Mouse (Mus musculus): Measurements from ENCODE around the gene Insm1. TPM values are rescaled to one million over a fixed set of nuclear protein-coding genes. Genes with fewer than 3 reads are reported as not detected.
A peak's percentile ranks its signal among the peaks of the same experiment; 100 is the strongest.

The Insm1 gene
- 1 to 10 TPM; 5.6 to 6.6 (median 5.8) TPM for total RNA-seq (2022)

DNA sequence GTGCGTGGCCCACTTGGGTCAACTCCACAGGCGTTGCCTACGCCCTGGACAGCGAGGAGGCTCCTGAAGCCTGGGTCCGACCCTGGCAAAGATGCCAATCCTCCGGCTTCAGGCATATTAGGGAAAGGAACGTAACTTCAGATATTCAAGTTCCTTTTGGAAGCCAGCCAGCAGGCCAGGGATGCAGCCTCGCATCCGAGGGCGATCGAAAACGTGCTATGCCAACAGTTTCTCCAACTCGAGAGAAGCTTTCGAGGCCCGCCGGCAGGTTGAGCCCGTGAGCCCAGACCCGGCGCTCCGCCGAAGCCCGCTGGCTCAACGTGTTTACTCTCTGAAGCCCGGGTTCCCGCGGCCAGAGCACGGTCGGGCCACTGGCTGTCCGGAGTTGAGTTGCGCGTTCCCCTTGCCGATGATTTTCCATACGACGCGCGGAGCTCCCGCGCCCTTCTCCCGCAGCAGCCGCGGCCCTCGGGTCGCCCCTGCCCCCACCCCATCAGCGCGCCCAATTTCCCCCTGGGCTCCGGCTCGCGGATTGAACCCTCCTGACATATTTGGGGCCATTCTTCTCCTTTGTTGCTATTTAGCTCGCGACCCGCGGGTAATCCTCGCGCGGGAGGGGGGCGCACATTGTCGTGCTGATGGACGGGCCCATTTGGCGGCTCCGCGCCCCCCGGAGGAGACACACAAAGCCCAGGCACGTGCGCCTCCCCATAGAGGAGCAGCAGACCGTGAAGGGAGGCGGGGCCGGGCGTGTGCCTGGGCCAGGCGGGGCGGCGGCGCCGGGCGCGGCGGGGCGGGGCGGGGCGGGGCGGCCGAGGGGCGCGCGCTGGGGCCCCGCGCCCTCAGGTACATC is at the start of gene Insm1:
Gene Insm1 (plus strand): TSS at position 846 of the 853 bp plus-strand sequence.
- DNase-seq (ENCODE audit: low spot score in 2 of 2), result peak in 1 of 2 experiments; percentile 36

- no peak for DNase-seq (ENCODE audit: low spot score in 2 of 2)
Measured at GRCm38 (mm10) chr2:146172106-146172505, 49.6 kb upstream of the Insm1 start.

GRCm38 (mm10) chr2:146174173-146174572 is 47.5 kb upstream of the Insm1 start:
- DNase-seq (ENCODE audit: low spot score in 2 of 2), result peak; percentile 14 to 34

- DNase-seq (ENCODE audit: low spot score in 2 of 2), result no peak
Measured at GRCm38 (mm10) chr2:146178718-146179117, 43.0 kb upstream of the Insm1 start.

GRCm38 (mm10) chr2:146183830-146184793 is 37.6 kb upstream of the Insm1 start:
- DNase-seq (ENCODE audit: low spot score in 2 of 2), result no peak

- DNase-seq (ENCODE audit: low spot score in 2 of 2), result no peak
Measured at GRCm38 (mm10) chr2:146196126-146196525, 25.6 kb upstream of the Insm1 start.

DNA sequence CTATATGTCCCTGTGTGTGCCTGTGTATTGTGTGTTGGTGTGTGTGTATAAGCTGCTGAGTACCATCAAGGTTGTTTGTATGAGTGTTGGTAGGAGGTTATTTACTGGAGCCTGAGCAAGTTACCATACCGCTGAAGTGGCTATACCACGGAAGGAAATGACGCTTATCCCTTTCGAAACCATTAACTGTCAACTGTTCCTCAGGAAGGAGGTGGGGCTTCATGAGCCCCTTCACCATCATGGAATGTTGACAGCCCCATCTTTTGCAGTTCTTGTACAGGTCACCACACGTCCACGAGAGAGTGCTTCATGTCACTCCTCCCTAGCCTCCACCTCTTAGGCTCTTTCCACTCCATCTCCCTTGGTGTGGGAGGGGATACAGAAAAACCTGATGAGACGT is 23.8 kb upstream of the Insm1 start:
- no peak for DNase-seq (ENCODE audit: low spot score in 2 of 2)

- DNase-seq (ENCODE audit: low spot score in 2 of 2), result no peak
Measured at GRCm38 (mm10) chr2:146210968-146211367, 10.8 kb upstream of the Insm1 start.

- peak in 1 of 2 experiments; percentile 31 for DNase-seq (ENCODE audit: low spot score in 2 of 2)
Measured at GRCm38 (mm10) chr2:146214715-146215114, 7.0 kb upstream of the Insm1 start.

DNA sequence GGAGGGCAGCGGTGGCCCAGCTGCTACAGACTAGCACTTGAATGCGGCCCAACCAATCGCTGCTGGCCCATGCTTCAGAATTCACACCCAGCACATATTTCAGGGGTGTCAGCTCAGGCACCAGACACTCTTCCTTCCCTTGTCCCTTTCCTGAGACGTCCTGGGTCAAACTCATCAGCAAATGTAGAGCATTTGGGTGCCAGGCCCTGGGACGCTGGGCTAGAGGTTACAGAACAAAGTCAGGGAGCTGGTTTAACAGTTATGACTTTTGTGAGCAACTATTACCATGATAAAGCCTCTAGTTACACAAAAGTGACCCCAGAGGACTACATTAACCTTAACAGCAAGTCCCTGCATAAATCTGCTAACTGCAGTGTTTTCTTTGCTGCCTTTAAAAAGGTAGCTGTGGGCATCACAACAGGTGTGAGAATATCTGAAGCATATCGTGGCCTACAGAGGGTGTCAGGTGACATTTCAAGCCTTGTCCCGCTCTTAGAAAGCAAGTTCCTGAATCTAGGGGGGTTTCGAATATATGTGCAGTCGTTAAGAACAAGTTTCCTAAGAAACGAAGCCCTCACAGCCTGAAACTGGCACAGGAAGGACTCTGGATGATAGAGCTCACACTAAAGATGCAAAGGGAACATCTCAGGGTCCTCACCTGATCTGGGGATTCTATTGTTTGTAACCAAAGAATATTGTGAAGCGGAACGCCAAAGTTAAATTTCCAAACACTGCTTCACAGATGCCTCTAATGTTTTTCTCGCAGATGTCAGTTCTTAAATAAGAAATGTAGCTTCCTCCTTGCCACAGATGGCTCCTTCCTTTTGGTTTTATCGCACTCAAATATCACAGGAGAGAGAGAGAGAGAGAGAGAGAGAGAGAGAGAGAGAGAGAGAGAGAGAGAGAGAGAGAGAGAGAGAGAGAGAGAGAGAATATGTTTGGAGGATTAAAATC is 5.3 kb upstream of the Insm1 start:
- DNase-seq (ENCODE audit: low spot score in 2 of 2), result no peak

- no peak for DNase-seq (ENCODE audit: low spot score in 2 of 2)
Measured at GRCm38 (mm10) chr2:146217227-146217980, 4.3 kb upstream of the Insm1 start.

- DNase-seq (ENCODE audit: low spot score in 2 of 2), result no peak
Measured at GRCm38 (mm10) chr2:146218161-146218691, 3.5 kb upstream of the Insm1 start.

DNA sequence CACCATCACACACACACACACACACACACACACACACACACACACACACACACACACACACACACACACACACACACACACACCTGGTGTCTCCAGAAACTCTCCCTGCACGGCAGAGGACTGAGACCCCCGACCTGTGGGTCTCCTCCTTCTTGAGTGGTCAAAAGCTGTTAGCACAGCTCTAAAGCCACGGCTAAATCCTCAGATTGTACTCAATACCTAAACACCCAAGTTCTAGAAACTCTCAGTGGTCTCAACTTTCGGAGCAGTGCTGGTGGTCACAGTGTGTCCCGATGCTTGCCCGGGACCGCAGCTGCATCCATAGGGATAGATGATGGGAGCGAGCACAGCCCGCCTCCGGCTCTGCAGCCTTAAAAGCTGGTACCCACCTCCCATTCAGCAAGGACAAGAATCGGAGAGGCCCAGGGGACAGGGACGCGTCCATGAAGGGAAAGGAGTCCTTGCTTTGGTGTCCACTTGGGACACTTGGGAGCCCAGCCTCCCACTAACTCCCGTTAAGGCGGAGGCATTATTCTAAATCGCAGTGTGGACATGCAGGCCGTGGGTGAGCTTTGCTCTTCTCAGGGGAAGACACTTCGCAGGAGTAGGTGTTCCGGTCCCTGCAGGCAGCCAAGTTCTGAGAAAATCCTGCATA is 2.7 kb upstream of the Insm1 start:
- DNase-seq (ENCODE audit: low spot score in 2 of 2), result no peak

- DNase-seq (ENCODE audit: low spot score in 2 of 2), result no peak
Measured at GRCm38 (mm10) chr2:146219791-146220190, 1.9 kb upstream of the Insm1 start.

DNA sequence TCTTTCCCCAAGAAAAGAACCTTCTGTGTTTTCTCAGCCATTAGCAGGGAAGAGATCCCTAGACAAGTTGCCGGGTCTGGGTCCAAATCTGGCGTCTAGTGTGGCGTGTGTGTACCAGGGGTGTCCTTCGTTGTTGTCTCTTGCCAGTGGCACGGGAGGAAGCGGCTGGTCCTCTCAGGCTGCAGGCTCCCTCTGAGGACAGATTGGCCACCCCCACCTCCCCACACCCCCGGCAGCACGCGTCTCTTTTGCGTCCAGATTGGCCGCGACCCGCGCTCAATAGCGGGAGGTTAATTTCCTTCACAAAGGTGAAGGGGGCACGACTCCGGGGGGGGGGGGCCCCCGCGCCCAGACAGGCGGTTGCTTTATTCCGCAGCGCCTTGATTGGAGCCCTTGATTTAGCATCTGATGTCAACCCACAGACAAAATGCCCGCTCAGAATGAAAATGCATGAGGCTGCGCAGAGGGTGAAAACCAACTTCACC is 1.1 kb upstream of the Insm1 start:
- no peak for DNase-seq (ENCODE audit: low spot score in 2 of 2)

GRCm38 (mm10) chr2:146221929-146222278 is 183 bp downstream of the Insm1 start:
- peak in 1 of 2 experiments; percentile 35 for DNase-seq (ENCODE audit: low spot score in 2 of 2)

DNA sequence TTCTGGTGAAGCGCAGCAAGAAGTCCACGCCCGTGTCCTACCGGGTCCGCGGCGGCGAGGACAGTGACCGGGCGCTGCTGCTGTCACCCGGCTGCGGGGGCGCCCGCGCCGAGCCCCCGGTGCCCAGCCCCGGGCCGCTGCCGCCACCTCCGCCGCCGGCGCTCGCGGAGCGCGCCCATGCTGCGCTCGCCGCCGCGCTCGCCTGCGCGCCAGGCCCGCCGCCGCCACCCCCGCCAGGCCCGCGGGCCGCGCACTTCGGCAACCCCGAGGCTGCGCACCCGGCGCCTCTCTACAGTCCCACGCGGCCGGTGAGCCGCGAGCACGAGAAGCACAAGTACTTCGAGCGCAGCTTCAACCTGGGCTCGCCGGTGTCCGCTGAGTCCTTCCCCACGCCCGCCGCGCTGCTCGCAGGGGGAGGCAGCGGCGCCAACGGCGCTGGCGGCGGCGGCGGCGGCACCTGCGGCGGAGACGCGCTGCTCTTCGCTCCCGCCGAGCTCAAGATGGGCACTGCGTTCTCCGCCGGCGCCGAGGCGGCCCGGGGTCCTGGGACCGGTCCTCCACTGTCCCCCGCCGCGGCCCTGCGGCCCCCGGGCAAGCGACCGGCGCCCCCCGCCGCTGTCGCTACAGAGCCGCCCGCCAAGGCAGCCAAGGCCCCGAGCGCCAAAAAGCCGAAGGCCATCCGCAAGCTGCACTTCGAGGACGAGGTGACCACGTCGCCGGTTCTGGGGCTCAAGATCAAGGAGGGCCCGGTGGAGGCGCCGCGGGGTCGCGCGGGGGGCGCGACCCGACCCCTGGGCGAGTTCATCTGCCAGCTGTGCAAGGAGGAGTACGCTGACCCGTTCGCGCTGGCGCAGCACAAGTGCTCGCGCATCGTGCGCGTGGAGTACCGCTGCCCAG is 806 bp downstream of the Insm1 start:
- no peak for DNase-seq (ENCODE audit: low spot score in 2 of 2)
